Mouse (Mus musculus): Measurements from ENCODE around the gene Gm20388.

DNA sequence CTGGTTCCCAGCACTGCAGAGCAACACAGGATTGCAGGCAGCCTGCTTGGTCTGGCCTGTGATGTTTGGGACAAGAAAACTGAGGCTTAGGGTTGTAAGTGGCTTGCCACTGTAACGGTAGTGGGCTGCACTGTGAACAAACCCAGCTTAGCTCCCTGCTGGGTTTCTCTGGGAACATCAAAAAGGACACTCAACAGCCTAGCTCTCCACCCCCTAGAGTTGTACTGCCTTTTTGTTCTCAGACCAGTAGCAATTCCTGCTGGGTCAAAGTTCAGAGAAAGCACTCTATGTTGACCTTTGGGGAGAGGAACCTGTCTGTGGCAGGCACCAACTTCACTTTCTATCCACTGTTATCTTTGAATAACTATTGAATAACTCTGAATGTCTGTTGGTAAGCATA lies 3423.8 kb downstream of the Gm20388 start:
- TF ChIP-seq CTCF (IDR thresholded peaks at IDR 0.05; ENCODE audit: insufficient read depth, low read depth, low read length) (no peak), POLR2A (IDR thresholded peaks at IDR 0.05; ENCODE audit: insufficient read depth, low read depth, low read length) (no peak)

All from olfactory bulb, adult 2 months (tissue).